Mouse (Mus musculus): ENCODE results near the gene Kif1b. TPM values are rescaled to one million over a fixed set of nuclear protein-coding genes. Genes with fewer than 3 reads are reported as not detected.

Gene Kif1b
- polyA plus RNA-seq, 2 experiments, result 3.6 to 4.6 TPM

- DNase-seq (ENCODE audit: low read depth in 3 of 3, low spot score in 3 of 3) (no peak), ATAC-seq (ENCODE audit: insufficient read depth) (no peak)
- Histone ChIP-seq H3K9me3 (ENCODE audit: control insufficient read depth, low read length) (no peaks in the 10 kb centered on the region), H3K36me3 (replicated peaks; ENCODE audit: control insufficient read depth, insufficient read depth, low read depth) (no peaks in the 10 kb centered on the region), H3K27ac (no peak overlapping the region), H3K4me1 (replicated peaks; ENCODE audit: control insufficient read depth in 2 of 2, insufficient read depth in 2 of 2, low read length in 1 of 2) (no peaks in the 10 kb centered on the region), H3K4me2 (ENCODE audit: low read depth) (no peak overlapping the region), H3K27me3 (ENCODE audit: control insufficient read depth, insufficient read depth, low read length) (no peaks in the 10 kb centered on the region), H3K4me3 (ENCODE audit: insufficient read depth in 1 of 2, low read depth in 2 of 2, low read length in 2 of 2) (no peak overlapping the region), H3K9ac (replicated peaks) (no peak overlapping the region)
- TF ChIP-seq EP300 (IDR thresholded peaks at IDR 0.05; ENCODE audit: low read depth) (no peak), CTCF (IDR thresholded peaks at IDR 0.05; ENCODE audit: low read depth) (no peak)
- WGBS (ENCODE audit: insufficient replicate concordance), result 53% methylated on average over 2 of the region's 2 CpGs
These were observed 118.9 kb downstream of the Kif1b start for GRCm38 (mm10) chr4:149188563-149188962.

GRCm38 (mm10) chr4:149182755-149183154 lies 124.7 kb downstream of the Kif1b start:
- no peaks in the 10 kb centered on the region for H3K27me3 ChIP-seq (ENCODE audit: control insufficient read depth, insufficient read depth, low read length)
- H3K4me2 ChIP-seq (ENCODE audit: low read depth), result no peak overlapping the region
- DNase-seq (ENCODE audit: low read depth in 3 of 3, low spot score in 3 of 3) (no peak), ATAC-seq (ENCODE audit: insufficient read depth) (no peak)
- H3K36me3 ChIP-seq (replicated peaks; ENCODE audit: control insufficient read depth, insufficient read depth, low read depth), result no peaks in the 10 kb centered on the region
- no peak overlapping the region for H3K9ac ChIP-seq (replicated peaks)
- no peak for TF ChIP-seq EP300 (IDR thresholded peaks at IDR 0.05; ENCODE audit: low read depth)
- TF ChIP-seq CTCF (IDR thresholded peaks at IDR 0.05; ENCODE audit: low read depth), result peak; percentile 64
- no peaks in the 10 kb centered on the region for H3K9me3 ChIP-seq (ENCODE audit: control insufficient read depth, low read length)
- no peak overlapping the region for H3K27ac ChIP-seq
- WGBS (ENCODE audit: insufficient replicate concordance), result 38% methylated on average over 4 of the region's 4 CpGs
- no peaks in the 10 kb centered on the region for H3K4me1 ChIP-seq (replicated peaks; ENCODE audit: control insufficient read depth in 2 of 2, insufficient read depth in 2 of 2, low read length in 1 of 2)
- H3K4me3 ChIP-seq (ENCODE audit: insufficient read depth in 1 of 2, low read depth in 2 of 2, low read length in 2 of 2), result no peak overlapping the region

- no peak for DNase-seq (ENCODE audit: low read depth in 3 of 3, low spot score in 3 of 3)
- no peak overlapping the region for H3K4me2 ChIP-seq (ENCODE audit: low read depth)
These were observed 125.3 kb downstream of the Kif1b start for GRCm38 (mm10) chr4:149182192-149182591.

GRCm38 (mm10) chr4:149179573-149179972 lies 127.9 kb downstream of the Kif1b start:
- no peak overlapping the region for H3K4me3 ChIP-seq (ENCODE audit: insufficient read depth in 1 of 2, low read depth in 2 of 2, low read length in 2 of 2)
- H3K4me2 ChIP-seq (ENCODE audit: low read depth), result no peak overlapping the region
- H3K27ac ChIP-seq, result no peak overlapping the region
- no peak for TF ChIP-seq CTCF (IDR thresholded peaks at IDR 0.05; ENCODE audit: low read depth)
- TF ChIP-seq EP300 (IDR thresholded peaks at IDR 0.05; ENCODE audit: low read depth), result no peak
- 52% methylated on average over 4 of the region's 4 CpGs for WGBS (ENCODE audit: insufficient replicate concordance)
- ATAC-seq (ENCODE audit: insufficient read depth) (no peak; the same call in 1 of the 2 replicates), DNase-seq (ENCODE audit: low read depth in 3 of 3, low spot score in 3 of 3) (no peak)
- H3K9me3 ChIP-seq (ENCODE audit: control insufficient read depth, low read length), result no peaks in the 10 kb centered on the region
- no peaks in the 10 kb centered on the region for H3K36me3 ChIP-seq (replicated peaks; ENCODE audit: control insufficient read depth, insufficient read depth, low read depth)
- no peaks in the 10 kb centered on the region for H3K27me3 ChIP-seq (ENCODE audit: control insufficient read depth, insufficient read depth, low read length)
- H3K4me1 ChIP-seq (replicated peaks; ENCODE audit: control insufficient read depth in 2 of 2, insufficient read depth in 2 of 2, low read length in 1 of 2), result no peaks in the 10 kb centered on the region
- no peak overlapping the region for H3K9ac ChIP-seq (replicated peaks)

More at GRCm38 (mm10) chr4:149182192-149182591, 125.3 kb downstream of the Kif1b start:
- no peak for ATAC-seq (ENCODE audit: insufficient read depth)
- no peaks in the 10 kb centered on the region for H3K4me1 ChIP-seq (replicated peaks; ENCODE audit: control insufficient read depth in 2 of 2, insufficient read depth in 2 of 2, low read length in 1 of 2)
- H3K9me3 ChIP-seq (ENCODE audit: control insufficient read depth, low read length), result no peaks in the 10 kb centered on the region
- no peak overlapping the region for H3K27ac ChIP-seq
- H3K27me3 ChIP-seq (ENCODE audit: control insufficient read depth, insufficient read depth, low read length), result no peaks in the 10 kb centered on the region
- TF ChIP-seq EP300 (IDR thresholded peaks at IDR 0.05; ENCODE audit: low read depth) (no peak), CTCF (IDR thresholded peaks at IDR 0.05; ENCODE audit: low read depth) (no peak)
- WGBS (ENCODE audit: insufficient replicate concordance), result 61% methylated on average over 7 of the region's 7 CpGs
- H3K4me3 ChIP-seq (ENCODE audit: insufficient read depth in 1 of 2, low read depth in 2 of 2, low read length in 2 of 2), result no peak overlapping the region
- no peaks in the 10 kb centered on the region for H3K36me3 ChIP-seq (replicated peaks; ENCODE audit: control insufficient read depth, insufficient read depth, low read depth)
- no peak overlapping the region for H3K9ac ChIP-seq (replicated peaks)

- Histone ChIP-seq H3K36me3 (replicated peaks; ENCODE audit: control insufficient read depth, insufficient read depth, low read depth) (no peaks in the 10 kb centered on the region), H3K9ac (replicated peaks) (no peak overlapping the region), H3K9me3 (ENCODE audit: control insufficient read depth, low read length) (no peaks in the 10 kb centered on the region), H3K27me3 (ENCODE audit: control insufficient read depth, insufficient read depth, low read length) (no peaks in the 10 kb centered on the region), H3K4me3 (ENCODE audit: insufficient read depth in 1 of 2, low read depth in 2 of 2, low read length in 2 of 2) (no peak overlapping the region), H3K4me1 (replicated peaks; ENCODE audit: control insufficient read depth in 2 of 2, insufficient read depth in 2 of 2, low read length in 1 of 2) (no peaks in the 10 kb centered on the region), H3K4me2 (ENCODE audit: low read depth) (no peak overlapping the region), H3K27ac (no peak overlapping the region)
- ATAC-seq (ENCODE audit: insufficient read depth) (no peak), DNase-seq (ENCODE audit: low read depth in 3 of 3, low spot score in 3 of 3) (no peak)
- 70% methylated on average over 7 of the region's 7 CpGs for WGBS (ENCODE audit: insufficient replicate concordance)
- TF ChIP-seq EP300 (IDR thresholded peaks at IDR 0.05; ENCODE audit: low read depth), result no peak
- TF ChIP-seq CTCF (IDR thresholded peaks at IDR 0.05; ENCODE audit: low read depth), result no peak
These were observed 128.3 kb downstream of the Kif1b start for GRCm38 (mm10) chr4:149179160-149179559.

Data from liver, embryonic 14.5 days (tissue).